Mouse (Mus musculus): Measurements from ENCODE around the gene Ivd. TPM values are rescaled to one million over a fixed set of nuclear protein-coding genes. Genes with fewer than 3 reads are reported as not detected.

Gene Ivd
- polyA plus RNA-seq, 1 experiment from 2014 or later, result 42.8 TPM

DNA sequence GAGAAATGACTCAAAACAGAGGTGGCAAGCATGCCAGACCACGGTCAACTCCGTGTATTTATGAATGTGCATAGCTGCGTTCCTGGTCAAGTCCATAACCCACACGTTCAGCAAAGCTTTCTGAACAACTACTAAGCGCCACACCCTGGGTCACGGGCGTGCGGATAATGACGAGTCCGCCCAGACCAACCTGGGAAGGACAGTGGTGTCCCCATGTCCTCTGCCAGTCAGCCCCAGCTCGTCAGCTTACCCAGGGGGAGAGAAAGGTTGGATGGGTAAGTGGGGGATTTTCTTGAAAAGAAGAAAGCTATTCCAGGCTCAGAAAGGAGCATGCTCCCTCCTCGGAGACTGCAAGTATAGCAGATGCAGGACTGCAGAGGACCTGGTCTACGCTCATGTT is 25.7 kb downstream of the Ivd start:
- H3K4me2 ChIP-seq (replicated peaks), result peak overlapping the region; percentile 33
- WGBS, result 69% methylated on average over 13 of the region's 13 CpGs

DNA sequence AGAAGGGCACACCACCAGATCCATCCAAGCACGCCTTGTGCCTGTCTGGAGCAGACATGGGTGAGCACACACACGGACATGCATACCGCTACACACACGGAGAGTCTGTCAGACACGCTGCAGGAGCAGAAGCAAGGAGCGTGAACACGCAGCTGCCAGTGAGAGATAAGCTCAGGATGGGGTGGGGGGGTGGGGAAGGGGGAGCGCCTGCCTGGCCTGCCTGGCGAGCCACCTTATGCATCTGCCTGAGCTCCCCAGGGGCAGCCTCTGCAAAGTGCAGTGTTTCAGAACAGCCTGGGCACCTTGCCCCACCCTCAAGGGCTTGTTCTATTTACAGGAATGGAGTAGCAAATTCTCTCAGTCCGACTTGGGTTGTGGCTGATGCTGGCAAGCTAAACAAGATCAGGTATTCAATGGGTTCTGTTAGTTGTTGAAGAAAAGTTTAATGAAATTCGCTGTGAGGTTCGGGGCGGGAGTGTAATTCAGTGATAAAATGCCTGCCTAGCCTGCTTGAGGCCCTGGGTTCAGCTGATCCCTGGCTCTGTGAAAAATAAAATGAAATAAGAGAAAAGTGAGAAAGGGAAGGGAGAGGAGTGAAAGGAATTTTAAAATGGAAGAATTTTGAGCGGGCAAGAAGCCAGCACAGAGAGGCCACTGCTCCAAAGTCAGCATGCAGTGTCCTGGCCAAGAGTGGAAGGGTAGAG is 26.2 kb downstream of the Ivd start:
- peak; percentile 66 for ATAC-seq
- Histone ChIP-seq H3K9me3 (no peaks in the 10 kb centered on the region), H3K27me3 (peaks cover 44% of the 10 kb centered on the region), H3K4me3 (replicated peaks) (no peak overlapping the region; the same call in 1 of the 2 replicates), H3K36me3 (no peaks in the 10 kb centered on the region), H3K27ac (no peak overlapping the region), H3K4me2 (replicated peaks) (peak overlapping the region; percentile 33), H3K4me1 (replicated peaks) (peaks cover 10% of the 10 kb centered on the region), H3K9ac (replicated peaks) (peak overlapping the region; percentile 25; the same call in 1 of the 2 replicates)
- WGBS, result 22% methylated on average over 14 of the region's 14 CpGs

More for the DNA sequence above, 25.7 kb downstream of the Ivd start:
- Histone ChIP-seq H3K4me1 (replicated peaks) (peaks cover 12% of the 10 kb centered on the region), H3K9me3 (no peaks in the 10 kb centered on the region), H3K36me3 (no peaks in the 10 kb centered on the region), H3K4me3 (replicated peaks) (no peak overlapping the region; the same call in 1 of the 2 replicates), H3K9ac (replicated peaks) (peak overlapping the region; percentile 25; the same call in 1 of the 2 replicates), H3K27ac (no peak overlapping the region), H3K27me3 (peaks cover 39% of the 10 kb centered on the region)
- peak; percentile 35 for ATAC-seq

DNA sequence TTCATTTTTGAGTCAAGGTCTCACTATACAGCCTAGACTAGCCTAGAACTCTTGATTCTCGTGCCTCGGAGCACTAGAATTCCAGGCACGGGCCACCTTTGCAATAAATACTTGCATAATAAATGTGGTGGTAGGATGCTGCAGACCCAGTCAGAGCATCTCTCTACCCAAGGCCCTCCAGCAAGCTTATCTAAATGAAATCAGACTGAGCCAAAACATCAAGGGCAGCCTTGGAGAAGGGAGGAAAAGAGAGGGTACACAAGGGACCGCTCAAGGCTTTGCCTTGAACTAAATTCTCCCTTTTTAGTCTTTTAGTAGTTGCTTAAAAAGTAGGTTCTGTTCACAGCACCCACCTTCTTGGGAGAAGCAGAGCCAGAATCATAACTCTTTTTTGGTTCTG is 29.4 kb downstream of the Ivd start:
- WGBS, result 91% methylated on average over 4 of the region's 4 CpGs
- Histone ChIP-seq H3K4me3 (replicated peaks) (no peak overlapping the region), H3K9me3 (no peaks in the 10 kb centered on the region), H3K4me2 (replicated peaks) (no peak overlapping the region), H3K4me1 (replicated peaks) (peaks cover 9% of the 10 kb centered on the region), H3K36me3 (no peaks in the 10 kb centered on the region), H3K9ac (replicated peaks) (no peak overlapping the region), H3K27me3 (peaks cover 52% of the 10 kb centered on the region), H3K27ac (no peak overlapping the region)
- ATAC-seq, result no peak

DNA sequence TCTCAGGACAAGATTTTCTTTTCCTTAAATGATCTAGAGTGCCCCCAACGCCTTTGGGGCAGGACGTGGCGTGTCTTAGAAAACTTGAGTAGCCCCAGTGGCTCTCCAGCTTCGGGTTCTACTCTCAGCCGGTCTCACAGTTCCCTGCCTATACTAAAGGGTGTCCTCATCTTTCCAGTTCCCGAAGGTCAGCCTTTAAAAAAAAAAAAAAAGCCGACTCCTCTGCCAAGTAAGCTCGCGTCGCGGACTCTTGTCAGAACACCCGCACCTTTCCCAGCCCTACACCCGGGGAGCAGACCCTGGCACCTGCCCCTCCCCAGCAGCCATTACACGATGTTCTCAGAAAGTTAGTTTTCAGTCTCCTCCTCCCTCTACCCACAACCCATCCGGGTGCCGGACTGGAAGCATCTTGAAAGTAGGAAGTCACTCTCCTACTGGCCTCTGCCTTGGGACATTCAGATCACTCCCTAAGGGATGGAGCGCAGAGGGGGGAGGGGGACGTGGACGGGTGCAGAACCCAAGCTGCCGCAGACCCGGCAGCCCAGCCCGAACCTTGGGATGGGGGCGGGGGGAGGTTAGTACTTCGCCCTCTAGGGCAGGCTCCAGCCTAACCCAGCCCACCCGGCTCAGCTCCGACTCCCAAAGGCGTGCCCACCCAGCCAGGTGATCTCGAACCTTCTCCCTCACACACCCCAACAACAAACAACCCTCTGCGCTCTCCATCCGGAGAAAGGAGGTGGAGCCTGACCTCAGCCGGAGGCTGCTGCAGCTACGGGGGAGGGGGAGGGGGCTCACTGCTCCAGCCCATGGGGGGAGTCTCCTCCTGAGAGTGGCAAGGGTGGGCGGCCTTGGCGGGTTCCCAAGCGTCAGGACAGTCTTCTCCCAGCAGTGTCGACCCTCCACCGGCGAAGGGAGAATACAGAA is 34.5 kb downstream of the Ivd start:
- peak overlapping the region; percentile 63 for H3K4me2 ChIP-seq (replicated peaks)
- no peak overlapping the region for H3K27ac ChIP-seq
- 0 out of 2 replicates have a peak, but pooled peaks have one; percentile 3 for ATAC-seq
- peak overlapping the region; percentile 41 for H3K4me3 ChIP-seq (replicated peaks)
- no peaks in the 10 kb centered on the region for H3K36me3 ChIP-seq
- H3K9ac ChIP-seq (replicated peaks), result peak overlapping the region; percentile 56
- peaks cover 40% of the 10 kb centered on the region for H3K4me1 ChIP-seq (replicated peaks)
- 1% methylated on average over 37 of the region's 38 CpGs for WGBS
- no peaks in the 10 kb centered on the region for H3K9me3 ChIP-seq
- H3K27me3 ChIP-seq, result peaks cover 86% of the 10 kb centered on the region

DNA sequence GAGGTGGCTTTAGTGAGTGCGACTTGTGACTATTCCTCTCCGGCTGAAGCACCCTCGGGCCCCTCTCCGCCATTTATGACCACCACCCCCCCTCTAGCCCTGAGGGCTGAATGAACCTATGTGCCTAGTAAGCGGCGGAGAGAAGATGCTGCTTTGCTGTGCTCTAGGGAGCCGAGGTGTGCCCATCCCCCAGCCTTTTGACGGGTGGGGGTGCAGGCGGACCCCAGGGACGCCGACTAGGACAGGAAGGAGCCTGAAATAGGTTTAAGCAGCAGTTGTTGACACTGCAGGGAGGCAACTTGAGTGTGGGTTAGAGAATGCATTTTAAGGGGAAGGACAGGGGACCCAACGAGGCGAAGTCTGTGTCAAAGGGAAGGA is 35.1 kb downstream of the Ivd start:
- no peak for ATAC-seq
- peak overlapping the region; percentile 56 for H3K9ac ChIP-seq (replicated peaks)
- peaks cover 83% of the 10 kb centered on the region for H3K27me3 ChIP-seq
- H3K9me3 ChIP-seq, result no peaks in the 10 kb centered on the region
- H3K27ac ChIP-seq, result no peak overlapping the region
- H3K36me3 ChIP-seq, result no peaks in the 10 kb centered on the region
- H3K4me2 ChIP-seq (replicated peaks), result peak overlapping the region; percentile 63
- peak overlapping the region; percentile 41 for H3K4me3 ChIP-seq (replicated peaks)
- under 1% methylated on average over 13 of the region's 13 CpGs for WGBS
- peaks cover 40% of the 10 kb centered on the region for H3K4me1 ChIP-seq (replicated peaks)

DNA sequence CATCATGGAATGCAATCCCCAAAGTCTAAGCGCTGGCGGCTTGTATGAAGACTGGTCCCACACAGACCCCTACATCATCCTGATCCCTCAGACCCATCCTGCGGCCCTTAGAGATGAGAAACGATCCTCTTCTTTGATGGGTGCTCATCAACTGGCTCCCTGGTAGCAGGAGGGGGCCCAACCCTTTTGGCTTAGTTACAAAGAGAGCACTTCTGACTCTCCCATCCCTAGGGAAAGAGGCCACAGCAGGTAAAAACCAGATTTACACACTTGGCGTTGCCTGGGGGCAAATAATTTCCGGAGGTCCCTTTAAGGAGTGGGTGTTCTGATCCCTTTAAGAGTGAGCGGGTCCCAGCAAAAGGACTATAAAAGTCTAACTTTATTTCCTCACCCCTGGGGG is 35.6 kb downstream of the Ivd start:
- Histone ChIP-seq H3K4me3 (replicated peaks) (peak overlapping the region; percentile 41), H3K9ac (replicated peaks) (peak overlapping the region; percentile 56), H3K4me1 (replicated peaks) (peaks cover 40% of the 10 kb centered on the region), H3K27ac (no peak overlapping the region), H3K9me3 (no peaks in the 10 kb centered on the region), H3K36me3 (no peaks in the 10 kb centered on the region), H3K27me3 (peaks cover 79% of the 10 kb centered on the region), H3K4me2 (replicated peaks) (peak overlapping the region; percentile 63)
- ATAC-seq, result no peak
- WGBS, result 2% methylated on average over 7 of the region's 7 CpGs

DNA sequence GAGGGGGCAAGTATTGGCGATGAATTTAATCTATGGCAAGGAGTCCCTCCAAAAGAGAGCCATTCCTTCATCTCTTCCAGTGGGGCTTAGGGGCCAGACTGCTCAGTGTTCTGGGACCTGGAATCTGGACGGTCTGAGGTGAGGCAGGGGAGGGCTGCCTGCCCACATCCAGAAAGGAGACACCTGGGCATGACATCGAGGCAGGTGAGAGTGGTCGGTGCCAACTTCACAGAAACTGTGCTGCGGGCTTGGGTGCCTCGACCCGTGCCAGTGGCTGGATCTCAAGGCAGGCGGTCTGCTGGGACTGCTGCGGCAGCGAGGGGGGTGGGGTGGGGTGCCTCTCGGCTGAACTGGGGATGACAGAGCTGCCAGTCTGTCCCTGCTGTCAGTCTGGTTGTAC is 36.1 kb downstream of the Ivd start:
- H3K36me3 ChIP-seq, result no peaks in the 10 kb centered on the region
- no peak overlapping the region for H3K9ac ChIP-seq (replicated peaks)
- WGBS, result 2% methylated on average over 11 of the region's 11 CpGs
- H3K4me2 ChIP-seq (replicated peaks), result no peak overlapping the region
- H3K4me1 ChIP-seq (replicated peaks), result peaks cover 43% of the 10 kb centered on the region
- H3K9me3 ChIP-seq, result no peaks in the 10 kb centered on the region
- peaks cover 75% of the 10 kb centered on the region for H3K27me3 ChIP-seq
- H3K27ac ChIP-seq, result no peak overlapping the region
- no peak for ATAC-seq
- no peak overlapping the region for H3K4me3 ChIP-seq (replicated peaks)

DNA sequence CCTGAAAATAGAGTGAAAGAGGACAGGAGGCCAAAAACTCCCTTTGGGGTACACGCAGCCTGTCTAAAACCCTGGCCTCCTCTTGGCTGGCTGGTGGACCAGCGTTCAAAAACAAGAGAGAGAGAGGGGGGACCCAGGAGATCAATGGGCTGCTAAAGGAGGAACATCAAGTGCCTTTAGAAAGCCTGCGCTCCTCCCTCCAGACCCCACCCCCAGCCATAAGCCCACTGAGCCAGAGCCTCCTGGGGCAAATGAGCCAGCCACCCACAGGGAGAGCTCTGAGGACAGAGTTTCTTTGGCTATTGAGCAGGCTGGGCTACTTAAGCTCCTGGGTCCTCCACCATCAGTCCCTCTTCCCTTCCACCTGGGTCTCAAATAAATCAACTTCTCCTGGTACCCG is 37.0 kb downstream of the Ivd start:
- H3K9ac ChIP-seq (replicated peaks), result no peak overlapping the region
- peaks cover 52% of the 10 kb centered on the region for H3K4me1 ChIP-seq (replicated peaks)
- no peak for ATAC-seq
- H3K27me3 ChIP-seq, result peaks cover 70% of the 10 kb centered on the region
- H3K4me3 ChIP-seq (replicated peaks), result no peak overlapping the region
- 6% methylated on average over 4 of the region's 4 CpGs for WGBS
- no peak overlapping the region for H3K27ac ChIP-seq
- H3K4me2 ChIP-seq (replicated peaks), result no peak overlapping the region
- H3K9me3 ChIP-seq, result no peaks in the 10 kb centered on the region
- H3K36me3 ChIP-seq, result no peaks in the 10 kb centered on the region

DNA sequence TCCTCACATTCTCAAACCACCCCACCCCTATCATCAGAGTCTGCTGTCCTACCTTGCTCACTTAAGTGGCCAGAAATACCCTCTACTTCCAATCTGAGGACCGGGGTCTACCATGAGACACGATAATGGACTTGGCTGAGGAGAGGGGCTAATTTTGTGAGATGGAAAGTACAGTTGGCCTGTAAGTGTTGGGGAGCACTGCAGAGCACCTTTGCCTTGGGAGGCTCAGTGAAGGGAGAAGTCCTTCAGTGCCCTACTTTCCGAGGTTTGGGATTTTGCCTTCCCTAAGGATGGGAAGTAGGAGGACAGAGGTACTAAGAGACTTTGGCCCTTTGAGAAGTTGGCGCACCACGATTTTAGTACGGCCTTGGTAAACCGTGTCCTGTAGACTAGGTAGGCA is 37.6 kb downstream of the Ivd start:
- no peak for ATAC-seq
- H3K4me1 ChIP-seq (replicated peaks), result peaks cover 58% of the 10 kb centered on the region

DNA sequence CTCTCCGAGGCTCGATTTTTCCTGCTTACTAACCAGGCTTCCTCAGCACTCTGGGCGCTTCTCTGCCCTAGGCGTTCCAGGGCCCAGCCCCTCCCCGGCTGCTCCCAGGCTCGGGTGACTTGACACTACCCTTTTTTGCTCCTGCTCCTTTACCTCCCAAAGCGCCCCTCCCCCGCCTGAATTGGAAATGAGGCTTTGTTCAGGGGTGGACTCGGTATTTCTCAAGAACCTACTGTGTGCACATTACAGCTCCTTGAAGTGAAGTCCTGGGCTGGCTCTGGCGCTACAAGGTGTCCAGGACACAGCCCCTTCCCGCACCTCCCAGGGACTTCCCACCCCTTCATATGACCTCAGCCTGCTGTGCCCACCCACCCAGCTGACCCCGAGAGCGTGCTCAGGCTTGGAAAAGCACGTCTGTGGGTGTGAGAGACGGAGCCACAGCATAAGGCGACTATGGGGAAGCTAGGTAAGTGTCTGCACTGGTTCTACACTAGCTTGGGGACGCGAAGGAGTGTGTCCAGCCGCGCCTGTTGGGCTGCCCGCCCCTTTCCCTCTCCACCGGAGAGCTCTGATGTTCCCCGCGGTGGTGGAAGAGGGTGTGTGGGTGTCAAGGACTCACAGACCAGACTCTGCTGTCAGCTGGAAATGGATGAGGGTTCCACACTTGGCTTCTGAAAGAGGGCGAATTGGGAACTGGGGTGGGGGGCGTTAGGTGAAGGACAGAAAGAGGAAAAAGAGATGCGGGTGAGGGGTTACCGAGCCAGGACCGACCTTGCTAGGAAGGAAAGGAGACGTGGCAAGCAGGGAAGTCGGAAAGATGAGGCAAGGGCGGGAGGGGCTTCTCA is 38.4 kb downstream of the Ivd start, which contains the start of gene Bahd1:
Bahd1 (plus strand) TSS at position 397 of the 845 bp plus-strand sequence.
- H3K27me3 ChIP-seq, result peaks cover 56% of the 10 kb centered on the region
- under 1% methylated on average over 31 of the region's 32 CpGs for WGBS
- peak; percentile 10; the same call in 1 of the 2 replicates for ATAC-seq

More for the DNA sequence above, 37.6 kb downstream of the Ivd start:
- no peak overlapping the region for H3K27ac ChIP-seq
- H3K36me3 ChIP-seq, result no peaks in the 10 kb centered on the region
- no peak overlapping the region for H3K9ac ChIP-seq (replicated peaks)
- no peak overlapping the region for H3K4me2 ChIP-seq (replicated peaks)
- no peak overlapping the region for H3K4me3 ChIP-seq (replicated peaks)
- H3K27me3 ChIP-seq, result peaks cover 65% of the 10 kb centered on the region
- 12% methylated on average over 7 of the region's 7 CpGs for WGBS
- H3K9me3 ChIP-seq, result no peaks in the 10 kb centered on the region

DNA sequence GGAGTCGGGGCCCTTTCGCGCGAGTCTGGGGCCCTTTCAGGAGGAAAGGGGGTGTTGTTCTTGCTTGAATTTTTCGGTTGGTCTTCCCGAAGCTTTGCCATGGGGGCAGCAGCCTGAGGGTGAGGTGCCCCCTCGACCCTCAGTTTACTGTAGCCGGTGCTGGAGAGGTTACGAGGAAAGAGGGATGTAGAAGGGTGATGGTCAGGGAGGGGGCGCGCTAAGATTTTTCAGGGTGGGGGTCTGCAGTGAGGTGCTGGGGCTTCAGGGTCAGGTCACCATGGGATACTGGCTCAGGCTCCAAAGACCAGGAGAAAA is 39.0 kb downstream of the Ivd start:
- peaks cover 72% of the 10 kb centered on the region for H3K4me1 ChIP-seq (replicated peaks)
- no peak; the same call in 1 of the 2 replicates for ATAC-seq
- peak overlapping the region; percentile 66 for H3K9ac ChIP-seq (replicated peaks)
- H3K4me3 ChIP-seq (replicated peaks), result peak overlapping the region; percentile 93
- H3K4me2 ChIP-seq (replicated peaks), result peak overlapping the region; percentile 97
- H3K9me3 ChIP-seq, result no peaks in the 10 kb centered on the region
- under 1% methylated on average over 11 of the region's 11 CpGs for WGBS
- H3K36me3 ChIP-seq, result no peaks in the 10 kb centered on the region
- no peak overlapping the region for H3K27ac ChIP-seq
- H3K27me3 ChIP-seq, result peaks cover 50% of the 10 kb centered on the region

More for the DNA sequence above, 38.4 kb downstream of the Ivd start, which contains the start of gene Bahd1:
- Histone ChIP-seq H3K36me3 (no peaks in the 10 kb centered on the region), H3K27ac (no peak within 1 kb of the TSS), H3K9me3 (no peaks in the 10 kb centered on the region), H3K9ac (replicated peaks) (peak within 1 kb of the TSS; percentile 66), H3K4me2 (replicated peaks) (peak within 1 kb of the TSS; percentile 97), H3K4me3 (replicated peaks) (peak within 1 kb of the TSS; percentile 93), H3K4me1 (replicated peaks) (peaks cover 67% of the 10 kb centered on the region)
